Mouse (Mus musculus): Measurements from ENCODE around the gene Cdkl3. TPM values are rescaled to one million over a fixed set of nuclear protein-coding genes. Genes with fewer than 3 reads are reported as not detected.

Cdkl3 gene
- total and polyA plus RNA-seq, 2 experiments from 2014 or later: 23.8 to 53.2 TPM

DNA sequence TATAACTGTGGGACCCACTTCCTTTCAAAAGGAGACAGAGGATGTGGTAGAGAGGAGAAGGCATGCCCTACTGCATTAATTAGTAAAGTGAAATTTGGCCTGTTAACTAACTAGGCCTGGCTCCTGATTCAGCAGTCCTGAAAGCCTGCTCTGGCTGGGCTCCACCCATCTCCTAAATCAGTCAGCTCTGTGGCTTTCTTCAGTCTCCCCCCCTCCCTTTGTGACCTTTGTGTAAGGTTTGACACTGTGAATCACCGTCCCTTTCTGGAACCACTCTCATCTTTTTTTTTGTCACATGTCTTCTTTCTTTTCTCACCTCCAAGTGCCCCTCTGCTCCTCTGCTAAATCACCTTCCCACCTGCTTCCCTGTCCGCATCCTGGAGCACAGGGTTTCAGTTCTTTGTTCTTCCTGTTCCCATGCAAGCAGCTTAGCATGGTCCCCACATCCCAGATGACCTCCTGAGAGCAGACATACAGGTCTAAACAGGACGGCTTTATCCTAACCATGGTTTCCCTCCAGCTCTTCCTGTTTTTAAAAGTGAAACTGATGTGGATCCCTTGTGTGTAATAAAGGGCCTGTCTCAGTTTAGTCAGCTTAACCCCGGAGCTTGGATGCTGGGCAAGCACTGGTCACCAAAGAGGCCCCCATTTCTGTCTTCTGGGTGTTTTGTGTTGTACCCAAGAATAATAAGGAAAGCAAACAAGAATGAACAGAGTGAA lies 42.6 kb downstream of the Cdkl3 start:
- Histone ChIP-seq H3K9ac (replicated peaks; ENCODE audit: low read length, poor library complexity, severe bottlenecking) (no peak overlapping the region), H3K4me1 (ENCODE audit: insufficient read depth, low read length) (no peaks in the 10 kb centered on the region), H3K27me3 (ENCODE audit: insufficient read depth, low read length) (no peaks in the 10 kb centered on the region), H3K27ac (ENCODE audit: low read depth, low read length) (no peak overlapping the region), H3K4me2 (ENCODE audit: low read depth, low read length, poor library complexity, severe bottlenecking) (no peak overlapping the region), H3K4me3 (ENCODE audit: low read depth, low read length) (no peak overlapping the region), H3K9me3 (ENCODE audit: low read length) (no peaks in the 10 kb centered on the region), H3K36me3 (ENCODE audit: insufficient read depth, low read length) (peaks cover 3% of the 10 kb centered on the region; the same call in 1 of the 2 replicates)
- ATAC-seq (ENCODE audit: low FRiP score) (no peak), DNase-seq (ENCODE audit: low spot score) (no peak)
- 61% methylated on average over 4 of the region's 4 CpGs for WGBS
- TF ChIP-seq CTCF (IDR thresholded peaks at IDR 0.05): no peak

DNA sequence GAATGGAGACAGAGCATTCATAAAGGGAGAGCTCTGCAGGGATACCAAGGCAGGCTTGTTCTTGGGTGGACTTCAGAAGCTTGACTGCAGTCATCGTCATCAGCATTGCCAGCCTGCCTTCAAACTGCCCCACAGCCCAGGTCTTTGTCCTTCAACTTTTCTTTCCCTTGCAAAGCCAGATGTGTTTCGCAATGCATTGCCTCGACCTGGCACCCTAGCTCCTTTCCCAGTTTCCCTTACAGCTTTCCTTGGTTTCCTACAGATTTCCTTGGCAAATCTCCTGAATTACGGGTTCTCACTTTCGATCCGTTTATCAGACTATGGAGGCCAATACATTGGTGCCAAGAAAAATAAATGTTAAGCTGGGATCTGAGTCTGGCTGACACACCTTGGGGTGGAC lies 49.4 kb downstream of the Cdkl3 start:
- ATAC-seq (ENCODE audit: low FRiP score): no peak
- TF ChIP-seq CTCF (IDR thresholded peaks at IDR 0.05): no peak
- H3K4me3 ChIP-seq (ENCODE audit: low read depth, low read length): no peak overlapping the region
- H3K27ac ChIP-seq (ENCODE audit: low read depth, low read length): no peak overlapping the region
- WGBS: 82% methylated on average over 6 of the region's 6 CpGs
- no peaks in the 10 kb centered on the region for H3K27me3 ChIP-seq (ENCODE audit: insufficient read depth, low read length)
- no peak for DNase-seq (ENCODE audit: low spot score)
- H3K36me3 ChIP-seq (ENCODE audit: insufficient read depth, low read length): no peaks in the 10 kb centered on the region
- H3K9me3 ChIP-seq (ENCODE audit: low read length): no peaks in the 10 kb centered on the region
- no peaks in the 10 kb centered on the region for H3K4me1 ChIP-seq (ENCODE audit: insufficient read depth, low read length)
- H3K9ac ChIP-seq (replicated peaks; ENCODE audit: low read length, poor library complexity, severe bottlenecking): no peak overlapping the region
- H3K4me2 ChIP-seq (ENCODE audit: low read depth, low read length, poor library complexity, severe bottlenecking): no peak overlapping the region

DNA sequence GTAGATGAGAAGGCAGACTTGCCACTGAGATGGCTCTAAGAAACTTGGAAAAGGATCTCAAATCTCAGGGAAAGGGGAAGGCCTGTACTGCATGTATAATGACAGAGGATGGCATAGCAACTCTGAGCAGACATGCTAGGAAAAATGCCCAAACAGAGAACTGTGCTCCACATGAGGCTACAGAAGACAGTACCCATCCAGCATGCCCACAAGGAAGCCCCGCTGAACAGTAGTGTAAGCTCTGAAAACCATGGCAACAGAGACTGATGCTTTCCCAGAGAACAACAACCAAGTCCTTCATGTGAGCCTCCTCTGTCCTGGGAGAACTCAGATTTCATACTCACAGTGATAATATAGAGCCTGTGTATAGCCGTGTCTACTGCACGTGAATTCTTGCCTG lies 50.7 kb downstream of the Cdkl3 start:
- peak; percentile 56 for DNase-seq (ENCODE audit: low spot score)
- H3K4me2 ChIP-seq (ENCODE audit: low read depth, low read length, poor library complexity, severe bottlenecking): no peak overlapping the region

DNA sequence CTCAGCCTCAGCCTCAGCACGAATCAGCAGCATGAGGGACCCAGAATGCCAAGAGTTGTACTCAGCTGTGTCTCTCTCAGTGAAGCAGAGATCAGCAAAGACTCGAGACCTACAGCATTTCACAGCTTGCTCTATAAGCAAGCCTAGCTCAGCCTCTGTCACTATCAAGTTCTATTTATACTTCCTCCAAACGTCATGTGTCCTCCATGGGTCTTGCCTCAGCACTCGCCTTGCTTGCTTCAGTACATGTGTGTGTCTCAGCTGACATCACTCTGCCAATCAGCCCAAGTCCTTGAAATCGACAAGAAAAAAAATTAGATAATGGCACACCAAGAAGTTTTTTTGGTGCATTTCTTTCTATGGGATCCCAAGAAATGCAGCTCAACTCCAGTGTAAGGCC lies 52.2 kb downstream of the Cdkl3 start:
- H3K4me3 ChIP-seq (ENCODE audit: low read depth, low read length): no peak overlapping the region
- WGBS: 83% methylated on average over 5 of the region's 5 CpGs
- H3K9me3 ChIP-seq (ENCODE audit: low read length): no peaks in the 10 kb centered on the region
- H3K4me2 ChIP-seq (ENCODE audit: low read depth, low read length, poor library complexity, severe bottlenecking): no peak overlapping the region
- H3K27me3 ChIP-seq (ENCODE audit: insufficient read depth, low read length): no peaks in the 10 kb centered on the region
- TF ChIP-seq CTCF (IDR thresholded peaks at IDR 0.05): no peak
- H3K27ac ChIP-seq (ENCODE audit: low read depth, low read length): no peak overlapping the region
- no peaks in the 10 kb centered on the region for H3K4me1 ChIP-seq (ENCODE audit: insufficient read depth, low read length)
- no peak for DNase-seq (ENCODE audit: low spot score)
- no peaks in the 10 kb centered on the region for H3K36me3 ChIP-seq (ENCODE audit: insufficient read depth, low read length)
- no peak for ATAC-seq (ENCODE audit: low FRiP score)
- H3K9ac ChIP-seq (replicated peaks; ENCODE audit: low read length, poor library complexity, severe bottlenecking): no peak overlapping the region

More for the DNA sequence above, 50.7 kb downstream of the Cdkl3 start:
- no peaks in the 10 kb centered on the region for H3K9me3 ChIP-seq (ENCODE audit: low read length)
- no peaks in the 10 kb centered on the region for H3K36me3 ChIP-seq (ENCODE audit: insufficient read depth, low read length)
- H3K27me3 ChIP-seq (ENCODE audit: insufficient read depth, low read length): no peaks in the 10 kb centered on the region
- no peak for TF ChIP-seq CTCF (IDR thresholded peaks at IDR 0.05)
- no peaks in the 10 kb centered on the region for H3K4me1 ChIP-seq (ENCODE audit: insufficient read depth, low read length)
- H3K27ac ChIP-seq (ENCODE audit: low read depth, low read length): no peak overlapping the region
- H3K9ac ChIP-seq (replicated peaks; ENCODE audit: low read length, poor library complexity, severe bottlenecking): no peak overlapping the region; the same call in 1 of the 2 replicates
- 77% methylated on average over 3 of the region's 3 CpGs for WGBS
- H3K4me3 ChIP-seq (ENCODE audit: low read depth, low read length): no peak overlapping the region
- ATAC-seq (ENCODE audit: low FRiP score): no peak

DNA sequence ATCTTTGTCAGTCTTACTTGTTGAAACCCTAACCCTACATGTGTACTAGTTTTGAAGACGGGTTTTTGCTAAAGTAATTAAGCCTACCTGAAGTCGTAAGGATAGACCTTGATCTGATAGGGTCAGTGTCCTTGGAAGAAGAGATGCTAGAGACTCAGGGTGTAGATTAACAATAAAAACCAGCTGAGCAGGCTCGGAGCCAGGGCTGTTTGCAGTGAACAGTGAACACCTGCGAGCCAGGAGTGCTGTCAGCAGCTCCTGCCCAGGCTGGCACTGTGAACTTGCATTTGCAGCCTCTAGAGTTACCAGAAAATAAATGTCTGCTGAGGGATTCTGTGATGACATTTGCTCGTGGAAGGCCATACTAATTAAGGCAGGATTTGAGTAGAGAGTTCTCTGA lies 55.0 kb downstream of the Cdkl3 start:
- no peak overlapping the region for H3K4me3 ChIP-seq (ENCODE audit: low read depth, low read length)
- ATAC-seq (ENCODE audit: low FRiP score): no peak

DNA sequence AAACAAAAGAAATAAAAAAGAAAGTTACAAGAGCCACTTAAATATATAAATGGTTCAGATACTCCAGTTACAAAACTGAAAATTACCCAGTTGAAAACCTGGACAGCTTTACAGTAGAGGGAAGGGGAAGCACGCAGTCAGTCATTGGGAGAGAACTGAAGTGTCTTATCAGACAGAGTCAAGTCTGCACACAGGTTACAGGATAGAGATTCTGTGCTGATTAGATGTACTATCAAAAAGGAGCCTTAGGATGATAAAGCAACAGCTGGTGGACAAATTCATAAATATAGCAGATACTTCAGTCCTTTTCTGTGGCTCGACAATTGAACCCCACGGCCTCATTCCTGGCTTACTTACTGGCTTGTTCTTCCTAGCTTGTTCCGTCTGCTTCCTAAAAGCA lies 56.3 kb downstream of the Cdkl3 start:
- 94% methylated on average over 4 of the region's 4 CpGs for WGBS
- H3K27ac ChIP-seq (ENCODE audit: low read depth, low read length): no peak overlapping the region
- H3K4me1 ChIP-seq (ENCODE audit: insufficient read depth, low read length): no peaks in the 10 kb centered on the region
- ATAC-seq (ENCODE audit: low FRiP score) (no peak), DNase-seq (ENCODE audit: low spot score) (no peak)
- no peak for TF ChIP-seq CTCF (IDR thresholded peaks at IDR 0.05)
- no peak overlapping the region for H3K4me2 ChIP-seq (ENCODE audit: low read depth, low read length, poor library complexity, severe bottlenecking)
- H3K4me3 ChIP-seq (ENCODE audit: low read depth, low read length): no peak overlapping the region
- H3K9me3 ChIP-seq (ENCODE audit: low read length): no peaks in the 10 kb centered on the region
- no peaks in the 10 kb centered on the region for H3K36me3 ChIP-seq (ENCODE audit: insufficient read depth, low read length)
- no peaks in the 10 kb centered on the region for H3K27me3 ChIP-seq (ENCODE audit: insufficient read depth, low read length)
- H3K9ac ChIP-seq (replicated peaks; ENCODE audit: low read length, poor library complexity, severe bottlenecking): no peak overlapping the region

More for the DNA sequence above, 55.0 kb downstream of the Cdkl3 start:
- Histone ChIP-seq H3K27ac (ENCODE audit: low read depth, low read length) (no peak overlapping the region), H3K9ac (replicated peaks; ENCODE audit: low read length, poor library complexity, severe bottlenecking) (no peak overlapping the region), H3K4me1 (ENCODE audit: insufficient read depth, low read length) (no peaks in the 10 kb centered on the region), H3K4me2 (ENCODE audit: low read depth, low read length, poor library complexity, severe bottlenecking) (no peak overlapping the region), H3K36me3 (ENCODE audit: insufficient read depth, low read length) (no peaks in the 10 kb centered on the region), H3K9me3 (ENCODE audit: low read length) (no peaks in the 10 kb centered on the region), H3K27me3 (ENCODE audit: insufficient read depth, low read length) (no peaks in the 10 kb centered on the region)
- DNase-seq (ENCODE audit: low spot score): no peak
- no peak for TF ChIP-seq CTCF (IDR thresholded peaks at IDR 0.05)
- 82% methylated on average over 5 of the region's 5 CpGs for WGBS
